Mouse (Mus musculus) liver, embryonic 11.5 days (tissue): Measurements from ENCODE around the gene Stk25. TPM values are rescaled to one million over a fixed set of nuclear protein-coding genes. Genes with fewer than 3 reads are reported as not detected.
A peak's percentile ranks its signal among the peaks of the same experiment; 100 is the strongest.

ENCODE experiments used
- ATAC-seq: fragments of 200-750 bp; cut with Nextera tagmentation; replicated peaks from 2 replicates; pipeline ENCODE4 v1.8.0; 2017; ENCODE audit warnings: moderate number of reproducible peaks, mild to moderate bottlenecking, moderate TSS enrichment, moderate library complexity; ENCODE audit not compliant: low FRiP score
- DNase-seq: peaks from one replicate; pipeline ENCODE4 v3.0.0-alpha.2; 2017; ENCODE audit warnings: low spot score
- H3K27ac ChIP-seq: fragments of 300-500 bp; sonication (generic); 2 replicates; pipeline ENCODE4 v1.5.1; 2014; ENCODE audit warnings: mild to moderate bottlenecking, low read depth, low read length, control low read depth
- H3K27me3 ChIP-seq: fragments of 300-500 bp; sonication (generic); replicated peaks from 2 replicates; pipeline ENCODE4 v1.6.1; 2014; ENCODE audit warnings: low read length, mixed read lengths; ENCODE audit not compliant: control insufficient read depth, insufficient read depth
- H3K36me3 ChIP-seq: fragments of 300-500 bp; sonication (generic); 2 replicates; pipeline ENCODE4 v1.6.1; 2014; ENCODE audit warnings: mild to moderate bottlenecking, low read length, moderate library complexity, mixed read lengths; ENCODE audit not compliant: control insufficient read depth, insufficient read depth
- H3K4me1 ChIP-seq: fragments of 300-500 bp; sonication (generic); replicated peaks from 2 replicates; pipeline ENCODE4 v1.6.1; 2014; ENCODE audit warnings: low read length, mixed read lengths; ENCODE audit not compliant: control insufficient read depth, insufficient read depth
- H3K4me2 ChIP-seq: fragments of 300-500 bp; sonication (generic); 2 replicates; pipeline ENCODE4 v1.6.1; 2014; ENCODE audit warnings: mild to moderate bottlenecking, control low read depth, moderate library complexity
- H3K4me3 ChIP-seq: fragments of 300-500 bp; sonication (generic); 2 replicates; pipeline ENCODE4 v1.5.1; 2014; ENCODE audit warnings: low read depth, low read length, control low read depth
- H3K9ac ChIP-seq: fragments of 300-500 bp; sonication (generic); 2 replicates; pipeline ENCODE4 v1.6.1; 2014; ENCODE audit warnings: low read depth, low read length, control low read depth
- H3K9me3 ChIP-seq: fragments of 300-500 bp; sonication (generic); 2 replicates; pipeline ENCODE4 v1.6.1; 2016; ENCODE audit warnings: low read length, inconsistent platforms, mixed read lengths; ENCODE audit not compliant: control insufficient read depth
- WGBS: fragments of 180-500 bp; shearing (Covaris S2); extraction: QIAGEN DNeasy Blood & Tissue Kit; methylation state at CpG from one replicate; pipeline ENCODE4 v1.1.7; 2014; 5-methylcytosine and 5-hydroxymethylcytosine counted together
- polyA plus RNA-seq: library from polyadenylated mRNA; unstranded; fragments of >200 nt; fragmentation: Nextera tagmentation; extraction: Ambion mirVana; gene quantifications from 2 replicates; pipeline ENCODE4 v1.2.1, GENCODE M21; 2014

Gene Stk25
- polyA plus RNA-seq, 1 experiment from 2014 or later = 102 TPM

- no peak overlapping the region for H3K4me3 ChIP-seq
- no peaks in the 10 kb centered on the region for H3K4me1 ChIP-seq
- no peak overlapping the region for H3K4me2 ChIP-seq
- no peak overlapping the region for H3K9ac ChIP-seq
- 68% methylated on average over 4 of the region's 4 CpGs for WGBS
- H3K9me3 ChIP-seq = no peaks in the 10 kb centered on the region
- no peaks in the 10 kb centered on the region for H3K36me3 ChIP-seq
- DNase-seq (no peak), ATAC-seq (no peak)
- H3K27ac ChIP-seq = no peak overlapping the region
- no peaks in the 10 kb centered on the region for H3K27me3 ChIP-seq
Observed at GRCm38 (mm10) chr1:93608696-93609245, 49.7 kb downstream of the Stk25 start.

- 83% methylated on average over 14 of the region's 14 CpGs for WGBS
- H3K4me3 ChIP-seq = no peak overlapping the region
- peak; percentile 51; the same call in 1 of the 2 replicates for ATAC-seq
- H3K27me3 ChIP-seq = no peaks in the 10 kb centered on the region
- no peak overlapping the region for H3K9ac ChIP-seq
- H3K36me3 ChIP-seq = no peaks in the 10 kb centered on the region
- no peaks in the 10 kb centered on the region for H3K4me1 ChIP-seq
- DNase-seq = no peak
- H3K27ac ChIP-seq = no peak overlapping the region
- H3K4me2 ChIP-seq = no peak overlapping the region
- no peaks in the 10 kb centered on the region for H3K9me3 ChIP-seq
Observed at GRCm38 (mm10) chr1:93607090-93608083, 51.1 kb downstream of the Stk25 start.

GRCm38 (mm10) chr1:93603921-93604320, 54.5 kb downstream of the Stk25 start:
- ATAC-seq (no peak), DNase-seq (no peak)
- H3K9ac ChIP-seq = no peak overlapping the region
- H3K4me3 ChIP-seq = no peak overlapping the region
- no peaks in the 10 kb centered on the region for H3K9me3 ChIP-seq
- no peaks in the 10 kb centered on the region for H3K27me3 ChIP-seq
- WGBS = 87% methylated on average over 12 of the region's 12 CpGs
- H3K27ac ChIP-seq = no peak overlapping the region
- no peak overlapping the region for H3K4me2 ChIP-seq
- no peaks in the 10 kb centered on the region for H3K4me1 ChIP-seq
- H3K36me3 ChIP-seq = no peaks in the 10 kb centered on the region

- ATAC-seq (no peak), DNase-seq (no peak)
- Histone ChIP-seq H3K4me1 (no peaks in the 10 kb centered on the region), H3K27me3 (no peaks in the 10 kb centered on the region), H3K9me3 (no peaks in the 10 kb centered on the region), H3K4me3 (no peak overlapping the region), H3K36me3 (no peaks in the 10 kb centered on the region), H3K9ac (no peak overlapping the region), H3K4me2 (no peak overlapping the region), H3K27ac (no peak overlapping the region; the same call in 1 of the 2 replicates)
- WGBS = 76% methylated on average over 4 of the region's 4 CpGs
Observed at GRCm38 (mm10) chr1:93602911-93603310, 55.5 kb downstream of the Stk25 start.

- H3K36me3 ChIP-seq = no peaks in the 10 kb centered on the region
- H3K27me3 ChIP-seq = no peaks in the 10 kb centered on the region
- 69% methylated on average over 6 of the region's 6 CpGs for WGBS
- no peak overlapping the region for H3K9ac ChIP-seq
- H3K4me3 ChIP-seq = no peak overlapping the region
- no peak for ATAC-seq
- H3K27ac ChIP-seq = no peak overlapping the region
- H3K4me2 ChIP-seq = no peak overlapping the region
- DNase-seq = no peak
- no peaks in the 10 kb centered on the region for H3K9me3 ChIP-seq
- H3K4me1 ChIP-seq = no peaks in the 10 kb centered on the region
Observed at GRCm38 (mm10) chr1:93595916-93596315, 62.5 kb downstream of the Stk25 start.

- H3K4me2 ChIP-seq = no peak overlapping the region
- H3K4me3 ChIP-seq = no peak overlapping the region
- DNase-seq (no peak), ATAC-seq (no peak)
- no peaks in the 10 kb centered on the region for H3K36me3 ChIP-seq
- H3K9me3 ChIP-seq = no peaks in the 10 kb centered on the region
- no peak overlapping the region for H3K9ac ChIP-seq
- H3K27ac ChIP-seq = no peak overlapping the region
- no peaks in the 10 kb centered on the region for H3K27me3 ChIP-seq
- H3K4me1 ChIP-seq = no peaks in the 10 kb centered on the region
Observed at GRCm38 (mm10) chr1:93593960-93594359, 64.5 kb downstream of the Stk25 start.

- Histone ChIP-seq H3K4me1 (no peaks in the 10 kb centered on the region), H3K4me2 (no peak overlapping the region), H3K36me3 (no peaks in the 10 kb centered on the region), H3K4me3 (no peak overlapping the region), H3K27ac (no peak overlapping the region), H3K27me3 (no peaks in the 10 kb centered on the region), H3K9me3 (no peaks in the 10 kb centered on the region), H3K9ac (no peak overlapping the region)
- no peak for ATAC-seq
- WGBS = 67% methylated on average over 3 of the region's 3 CpGs
- no peak for DNase-seq
Observed at GRCm38 (mm10) chr1:93588346-93588745, 70.1 kb downstream of the Stk25 start.

GRCm38 (mm10) chr1:93581545-93581944, 76.9 kb downstream of the Stk25 start:
- Histone ChIP-seq H3K4me2 (no peak overlapping the region), H3K27ac (no peak overlapping the region), H3K4me1 (no peaks in the 10 kb centered on the region), H3K9ac (no peak overlapping the region), H3K36me3 (no peaks in the 10 kb centered on the region), H3K4me3 (no peak overlapping the region), H3K27me3 (no peaks in the 10 kb centered on the region), H3K9me3 (no peaks in the 10 kb centered on the region)
- ATAC-seq (no peak), DNase-seq (no peak)
- 90% methylated on average over 7 of the region's 7 CpGs for WGBS

- no peak overlapping the region for H3K4me3 ChIP-seq
- H3K4me2 ChIP-seq = no peak overlapping the region
- H3K36me3 ChIP-seq = no peaks in the 10 kb centered on the region
- DNase-seq (no peak), ATAC-seq (no peak)
- no peak overlapping the region for H3K27ac ChIP-seq
- no peaks in the 10 kb centered on the region for H3K4me1 ChIP-seq
- H3K9me3 ChIP-seq = no peaks in the 10 kb centered on the region
- WGBS = 79% methylated on average over 4 of the region's 4 CpGs
- H3K9ac ChIP-seq = no peak overlapping the region
- H3K27me3 ChIP-seq = no peaks in the 10 kb centered on the region
Observed at GRCm38 (mm10) chr1:93577861-93578260, 80.6 kb downstream of the Stk25 start.
